Mouse (Mus musculus) hindbrain, embryonic 11.5 days (tissue): ENCODE data around the gene Scap. TPM values are rescaled to one million over a fixed set of nuclear protein-coding genes. Genes with fewer than 3 reads are reported as not detected.

Experiments used
- polyA plus RNA-seq: library from polyadenylated mRNA; unstranded; fragments of >200 nt; fragmentation: Nextera tagmentation; extraction: Ambion mirVana; gene quantifications from 2 replicates; pipeline ENCODE4 v1.2.1, GENCODE M21; 2014

The Scap gene
- polyA plus RNA-seq, 1 experiment from 2014 or later = 26.0 TPM

Other genes with a start within 250 kb of the Scap start
- gene Smarcc1, start 215.6 kb upstream of the Scap start, polyA plus RNA-seq = 172 and 253 TPM in 2 replicates
- gene Dhx30, start 215.5 kb upstream of the Scap start, polyA plus RNA-seq = 148 and 156 TPM in 2 replicates
- gene Cspg5, start 89.5 kb upstream of the Scap start, polyA plus RNA-seq = 12.6 and 15.0 TPM in 2 replicates
- gene Elp6, start 28.1 kb upstream of the Scap start, polyA plus RNA-seq = 35.1 and 41.9 TPM in 2 replicates
- gene Ptpn23, start 74.9 kb downstream of the Scap start, polyA plus RNA-seq = 15.3 and 18.5 TPM in 2 replicates
- 0.14 and 0.45 TPM in 2 replicates for gene Ngp, start 86.5 kb downstream of the Scap start, polyA plus RNA-seq
- gene Klhl18, start 143.4 kb downstream of the Scap start, polyA plus RNA-seq = 9.2 and 9.7 TPM in 2 replicates
- gene Kif9, start 143.7 kb downstream of the Scap start, polyA plus RNA-seq = 3.3 and 3.9 TPM in 2 replicates
- 48.3 and 60.9 TPM in 2 replicates for gene Setd2, start 199.3 kb downstream of the Scap start, polyA plus RNA-seq